Mouse (Mus musculus): ENCODE data around the gene Vmn1r225. TPM values are rescaled to one million over a fixed set of nuclear protein-coding genes. Genes with fewer than 3 reads are reported as not detected.

The Vmn1r225 gene
- not detected in 2 replicates for polyA plus RNA-seq (2012; ENCODE audit: low replicate concordance)

GRCm38 (mm10) chr17:20497858-20498257 lies at the start of gene Vmn1r225:
TSS of gene Vmn1r225 (plus strand) at chr17:20498158.

GRCm38 (mm10) chr17:20481231-20481630 lies 16.7 kb upstream of the Vmn1r225 start, which contains the start of gene Vmn2r108:
TSS of gene Vmn2r108 (minus strand) at chr17:20481331.

Other genes starting within 250 kb of the Vmn1r225 start
- gene Vmn2r106, start 212.6 kb upstream of the Vmn1r225 start, polyA plus RNA-seq (2012; ENCODE audit: low replicate concordance): not detected in 2 replicates
- gene Vmn2r107, start 152.9 kb upstream of the Vmn1r225 start, polyA plus RNA-seq (2012; ENCODE audit: low replicate concordance): 0.01 TPM in 1 of 2 replicates, not detected in the other
- not detected in 2 replicates for gene Vmn1r224, start 84.0 kb upstream of the Vmn1r225 start, polyA plus RNA-seq (2012; ENCODE audit: low replicate concordance)
- not detected in 2 replicates for gene Vmn2r108, start 16.8 kb upstream of the Vmn1r225 start, polyA plus RNA-seq (2012; ENCODE audit: low replicate concordance)
- gene Vmn2r109, start 66.6 kb downstream of the Vmn1r225 start, polyA plus RNA-seq (2012; ENCODE audit: low replicate concordance): not detected in 2 replicates
- gene Vmn2r110, start 98.3 kb downstream of the Vmn1r225 start, polyA plus RNA-seq (2012; ENCODE audit: low replicate concordance): 0.01 TPM in 1 of 2 replicates, not detected in the other
- gene Fpr-rs3, start 126.7 kb downstream of the Vmn1r225 start, polyA plus RNA-seq (2012; ENCODE audit: low replicate concordance): not detected in 2 replicates
- gene Vmn1r226, start 184.7 kb downstream of the Vmn1r225 start, polyA plus RNA-seq (2012; ENCODE audit: low replicate concordance): not detected in 2 replicates
- not detected in 2 replicates for gene Vmn1r227, start 231.7 kb downstream of the Vmn1r225 start, polyA plus RNA-seq (2012; ENCODE audit: low replicate concordance)

Data from hematopoietic multipotent progenitor cell, adult 10-12 weeks (in vitro differentiated cells).